Mouse (Mus musculus): ENCODE measurements around the gene Irf7.

DNA sequence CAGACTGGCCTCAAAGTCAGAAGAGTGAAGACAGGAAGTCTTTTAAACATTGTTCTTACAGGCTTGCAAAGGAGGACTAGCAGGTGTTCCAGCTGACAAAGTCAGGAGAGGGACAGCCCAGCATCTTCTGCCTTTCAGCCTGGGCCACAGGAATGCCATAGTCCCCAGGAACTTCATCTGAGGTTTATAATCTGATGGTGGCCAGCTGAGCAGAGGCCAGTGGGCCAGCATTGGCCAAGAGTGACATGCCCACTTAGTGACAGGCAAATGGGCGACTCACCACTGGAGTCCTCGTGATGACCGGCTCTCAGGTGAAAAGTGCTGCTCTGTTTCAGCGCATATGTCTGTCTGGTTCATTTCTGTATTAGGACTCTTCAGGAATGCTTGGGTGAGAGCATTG is 35.7 kb downstream of the Irf7 start:
- no peak for TF ChIP-seq CTCF (IDR thresholded peaks at IDR 0.05; ENCODE audit: control insufficient read depth, insufficient read depth, insufficient read length)
- no peak for TF ChIP-seq CEBPB (IDR thresholded peaks at IDR 0.05; ENCODE audit: low read depth)
- TF ChIP-seq USF1 (IDR thresholded peaks at IDR 0.05; ENCODE audit: low read depth), result no peak
